Mouse (Mus musculus) thymus, adult 2 months (tissue): ENCODE data around the gene Skint9. TPM values are rescaled to one million over a fixed set of nuclear protein-coding genes. Genes with fewer than 3 reads are reported as not detected.
"Not testable (repeated sequence)": the region's sequence is repeated elsewhere in the genome, so short reads cannot be mapped to it uniquely, and the experiment has no call there.

Source experiments
- DNase-seq: peaks from one replicate; pipeline ENCODE4 v3.0.0; 2021
- H3K27ac ChIP-seq: fragments of 200-500 bp; 2 replicates; pipeline ENCODE4 v1.5.1; 2012; ENCODE audit warnings: low read length, control low read depth; ENCODE audit not compliant: control insufficient read depth, insufficient read depth
- H3K27me3 ChIP-seq: fragments of 200-500 bp; 2 replicates; pipeline ENCODE4 v1.6.1; 2012; ENCODE audit warnings: mild to moderate bottlenecking, low read length, moderate library complexity, mixed read lengths; ENCODE audit not compliant: control insufficient read depth, insufficient read depth
- H3K36me3 ChIP-seq: fragments of 200-500 bp; 2 replicates; pipeline ENCODE4 v1.6.1; 2012; ENCODE audit warnings: mild to moderate bottlenecking, low read length, moderate library complexity; ENCODE audit not compliant: control insufficient read depth, insufficient read depth
- H3K4me1 ChIP-seq: fragments of 200-500 bp; replicated peaks from 2 replicates; pipeline ENCODE4 v1.6.1; 2012; ENCODE audit warnings: low read length; ENCODE audit not compliant: control insufficient read depth, insufficient read depth
- H3K4me3 ChIP-seq: fragments of 200-500 bp; 2 replicates; pipeline ENCODE4 v1.5.1; 2012; ENCODE audit warnings: mild to moderate bottlenecking, low read length, control low read depth, moderate library complexity; ENCODE audit not compliant: control insufficient read depth, insufficient read depth
- CTCF ChIP-seq: fragments of 200-500 bp; IDR thresholded peaks from 2 replicates; pipeline ENCODE4 v1.5.1; 2012; ENCODE audit warnings: mild to moderate bottlenecking, control low read depth, low read length, moderate library complexity, borderline replicate concordance; ENCODE audit not compliant: control insufficient read depth, poor library complexity, insufficient read depth; ENCODE audit errors: extremely low read depth
- POLR2A ChIP-seq: fragments of 200-500 bp; IDR thresholded peaks from 2 replicates; pipeline ENCODE4 v1.6.1; 2012; ENCODE audit warnings: mild to moderate bottlenecking, low read length, control low read depth, moderate library complexity; ENCODE audit not compliant: control insufficient read depth, poor library complexity, insufficient read depth; ENCODE audit errors: extremely low read depth
- WGBS: fragments of 180-500 bp; shearing (Covaris S2); methylation state at CpG from one replicate; pipeline ENCODE4 v1.1.7; 2018; 5-methylcytosine and 5-hydroxymethylcytosine counted together
- polyA plus RNA-seq: library from polyadenylated mRNA; depleted of rRNA; stranded (reverse); fragments of >200 nt; gene quantifications from 2 replicates; pipeline ENCODE4 v1.2.3, GENCODE M21; 2012; rRNA removed

Gene Skint9
- 0.20 and 0.59 TPM in 2 replicates for polyA plus RNA-seq

DNA sequence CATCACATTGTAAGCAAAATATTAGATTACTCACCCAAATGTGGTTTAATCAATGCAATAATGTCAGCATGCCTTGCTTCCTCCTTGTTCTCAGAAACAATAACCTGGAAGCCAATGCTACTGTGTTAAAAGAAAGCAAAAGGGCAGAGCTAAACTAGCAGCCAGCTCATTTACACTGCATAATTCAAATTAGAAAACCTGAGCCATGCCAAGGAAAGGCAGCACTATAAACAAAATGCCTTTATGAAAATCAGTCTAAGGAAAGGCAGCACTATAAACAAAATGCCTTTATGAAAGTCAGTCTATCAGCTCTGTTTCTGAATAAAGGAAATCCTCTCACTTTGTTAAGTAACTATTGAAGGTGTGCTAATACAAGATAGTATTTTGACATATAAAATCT is at the start of gene Skint9:
Skint9 (minus strand) TSS at position 101 of the 400 bp plus-strand sequence.
- no peaks in the 10 kb centered on the region for H3K27me3 ChIP-seq
- H3K4me1 ChIP-seq, result no peaks in the 10 kb centered on the region
- H3K4me3 ChIP-seq, result no peak within 1 kb of the TSS
- no peak for DNase-seq
- no peaks in the 10 kb centered on the region for H3K36me3 ChIP-seq
- H3K27ac ChIP-seq, result no peak within 1 kb of the TSS
- TF ChIP-seq CTCF (no peak), POLR2A (no peak)

DNA sequence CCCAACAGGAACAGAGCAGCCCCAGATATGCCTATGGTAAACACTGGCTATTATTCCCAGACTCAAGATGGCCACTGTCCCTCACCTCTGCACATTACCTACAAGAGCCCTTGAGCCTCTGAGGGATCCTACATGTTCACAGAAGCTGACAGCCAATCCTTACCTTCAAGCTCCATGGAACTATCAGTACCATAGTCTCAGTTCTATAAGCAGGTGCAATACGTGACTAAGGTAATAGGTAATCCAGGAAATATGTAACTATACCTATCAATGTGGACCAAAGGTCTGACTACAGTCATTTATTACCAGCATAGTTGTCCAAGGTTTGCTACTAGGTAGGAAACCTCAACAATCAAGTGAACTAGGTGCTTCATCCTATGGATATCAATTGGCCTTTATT is 1.1 kb downstream of the Skint9 start:
- H3K4me1 ChIP-seq, result no peaks in the 10 kb centered on the region
- no peak for TF ChIP-seq CTCF
- no peak for TF ChIP-seq POLR2A
- WGBS, result 73% methylated on average over 1 of the region's 1 CpGs
- H3K4me3 ChIP-seq, result no peak overlapping the region
- no peaks in the 10 kb centered on the region for H3K27me3 ChIP-seq
- H3K27ac ChIP-seq, result no peak overlapping the region
- no peak for DNase-seq
- H3K36me3 ChIP-seq, result no peaks in the 10 kb centered on the region

DNA sequence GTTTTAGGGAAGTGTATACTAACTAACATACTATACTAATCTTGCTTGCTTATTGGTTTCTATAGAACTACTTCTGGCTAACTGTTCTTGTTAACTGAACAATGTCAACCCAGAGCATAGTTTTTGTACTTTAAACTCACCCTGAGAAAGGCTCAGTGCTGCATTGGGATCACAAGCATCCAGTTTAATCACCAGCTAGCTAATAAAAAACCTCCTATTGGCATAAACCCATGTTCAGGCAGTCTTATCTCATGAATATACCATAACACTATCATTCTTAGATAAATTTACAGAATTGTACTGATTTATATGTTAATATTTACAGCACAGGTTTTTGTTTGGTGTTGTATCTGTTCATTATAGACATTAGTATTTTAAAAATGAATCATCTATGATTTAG is 1.6 kb downstream of the Skint9 start:
- TF ChIP-seq POLR2A (no peak), CTCF (no peak)
- no peak overlapping the region for H3K27ac ChIP-seq
- H3K4me1 ChIP-seq, result no peaks in the 10 kb centered on the region
- H3K36me3 ChIP-seq, result no peaks in the 10 kb centered on the region
- no peak overlapping the region for H3K4me3 ChIP-seq
- no peak for DNase-seq
- no peaks in the 10 kb centered on the region for H3K27me3 ChIP-seq

DNA sequence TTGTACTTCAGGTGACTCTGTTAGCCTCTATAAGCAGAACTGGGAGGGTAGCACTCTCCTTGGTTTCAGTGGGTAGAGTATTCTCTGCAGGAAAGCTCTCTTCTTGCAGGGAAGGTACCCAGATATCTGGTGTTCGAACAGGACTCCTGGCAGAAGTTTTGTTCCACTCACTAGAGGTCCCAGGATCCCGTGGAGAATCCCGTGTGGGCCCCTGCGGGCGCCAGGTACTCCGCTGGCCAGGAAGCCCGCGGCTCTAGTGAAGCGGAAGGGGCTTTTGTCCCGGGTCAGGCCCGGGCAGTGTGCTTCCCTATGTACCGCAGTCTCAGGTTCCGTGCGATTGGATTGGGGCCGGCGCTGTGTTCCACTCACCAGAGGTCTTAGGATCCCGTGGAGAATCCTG is 84.7 kb downstream of the Skint9 start:
- DNase-seq, H3K27me3 ChIP-seq, H3K4me3 ChIP-seq, H3K4me1 ChIP-seq, H3K27ac ChIP-seq, H3K36me3 ChIP-seq: not testable (repeated sequence)
- WGBS, result 95% methylated on average over 17 of the region's 17 CpGs

Other genes with a start within 250 kb of the Skint9 start
- 0.57 and 0.98 TPM in 2 replicates for gene Skint3, start 201.7 kb downstream of the Skint9 start, polyA plus RNA-seq
- 2.1 and 2.6 TPM in 2 replicates for gene Skint2, start 123.2 kb upstream of the Skint9 start, polyA plus RNA-seq